Mouse (Mus musculus) midbrain, embryonic 15.5 days (tissue): ENCODE results near the gene Lsm4. TPM values are rescaled to one million over a fixed set of nuclear protein-coding genes. Genes with fewer than 3 reads are reported as not detected.

Source experiments
- ATAC-seq: fragments of 200-750 bp; cut with Nextera tagmentation; replicated peaks from 2 replicates; pipeline ENCODE4 v1.8.0; 2017; ENCODE audit warnings: moderate TSS enrichment
- H3K27ac ChIP-seq: fragments of 300-500 bp; sonication (generic); 2 replicates; pipeline ENCODE4 v1.5.1; 2015; ENCODE audit warnings: mild to moderate bottlenecking, inconsistent platforms
- H3K27me3 ChIP-seq: fragments of 300-500 bp; sonication (generic); replicated peaks from 2 replicates; pipeline ENCODE4 v1.6.1; 2015; ENCODE audit warnings: inconsistent platforms
- H3K36me3 ChIP-seq: fragments of 300-500 bp; sonication (generic); replicated peaks from 2 replicates; pipeline ENCODE4 v1.6.1; 2015; ENCODE audit warnings: inconsistent platforms
- H3K4me1 ChIP-seq: fragments of 300-500 bp; sonication (generic); 2 replicates; pipeline ENCODE4 v1.6.1; 2015; ENCODE audit warnings: inconsistent platforms
- H3K4me2 ChIP-seq: fragments of 300-500 bp; sonication (generic); 2 replicates; pipeline ENCODE4 v1.6.1; 2015; ENCODE audit warnings: inconsistent platforms, mild to moderate bottlenecking, moderate library complexity
- H3K4me3 ChIP-seq: fragments of 300-500 bp; sonication (generic); 2 replicates; pipeline ENCODE4 v1.5.1; 2015; ENCODE audit warnings: mild to moderate bottlenecking, inconsistent platforms
- H3K9ac ChIP-seq: fragments of 300-500 bp; sonication (generic); 2 replicates; pipeline ENCODE4 v1.6.1; 2015; ENCODE audit warnings: mild to moderate bottlenecking, inconsistent platforms
- H3K9me3 ChIP-seq: fragments of 300-500 bp; sonication (generic); 2 replicates; pipeline ENCODE4 v1.6.1; 2016; ENCODE audit warnings: inconsistent platforms
- WGBS: fragments of 180-500 bp; shearing (Covaris S2); methylation state at CpG from one replicate; pipeline ENCODE4 v1.1.7; 2015; ENCODE audit warnings: mixed read lengths; 5-methylcytosine and 5-hydroxymethylcytosine counted together
- polyA plus RNA-seq: library from polyadenylated mRNA; unstranded; fragments of >200 nt; fragmentation: Nextera tagmentation; extraction: Ambion mirVana; gene quantifications from 2 replicates; pipeline ENCODE4 v1.2.1, GENCODE M21; 2015

Gene Lsm4
- polyA plus RNA-seq, 1 experiment from 2014 or later, result 175 TPM

GRCm38 (mm10) chr8:70672325-70673078, 546 bp upstream of the Lsm4 start:
- Histone ChIP-seq H3K4me2 (peak overlapping the region; percentile 53), H3K9me3 (no peaks in the 10 kb centered on the region), H3K4me3 (peak overlapping the region; percentile 57), H3K36me3 (no peaks in the 10 kb centered on the region), H3K27me3 (no peaks in the 10 kb centered on the region), H3K27ac (peak overlapping the region; percentile 98), H3K9ac (peak overlapping the region; percentile 48), H3K4me1 (peaks cover 21% of the 10 kb centered on the region)
- no peak for ATAC-seq
- WGBS, result 38% methylated on average over 19 of the region's 19 CpGs

GRCm38 (mm10) chr8:70674109-70674508, 1.1 kb downstream of the Lsm4 start:
- Histone ChIP-seq H3K9ac (peak overlapping the region; percentile 58), H3K9me3 (no peaks in the 10 kb centered on the region), H3K4me3 (peak overlapping the region; percentile 57), H3K4me1 (peaks cover 21% of the 10 kb centered on the region), H3K4me2 (peak overlapping the region; percentile 77), H3K27ac (peak overlapping the region; percentile 98), H3K27me3 (no peaks in the 10 kb centered on the region), H3K36me3 (peaks cover 9% of the 10 kb centered on the region; the same call in 1 of the 2 replicates)
- 96% methylated on average over 3 of the region's 3 CpGs for WGBS
- ATAC-seq, result peak; percentile 6

DNA sequence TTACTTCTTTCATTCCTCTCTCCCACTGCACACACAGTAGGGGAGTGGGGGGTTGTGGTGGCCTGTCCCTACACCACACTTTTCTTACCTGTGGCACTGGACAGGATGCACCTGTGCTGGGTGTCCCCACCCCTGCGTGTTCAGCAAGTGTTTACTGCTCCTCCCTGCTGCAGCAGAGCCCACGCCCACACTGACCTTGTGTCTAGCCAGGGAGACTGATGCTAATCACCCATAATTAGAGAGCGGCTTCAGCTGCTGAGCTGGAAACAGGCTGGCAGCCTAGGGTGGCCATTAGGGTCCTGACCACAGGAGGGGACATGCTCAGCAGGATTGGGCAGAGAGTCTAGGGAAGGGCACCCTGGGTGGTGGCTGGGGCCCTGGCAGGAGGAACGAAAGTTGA, 1.7 kb downstream of the Lsm4 start:
- WGBS, result 88% methylated on average over 4 of the region's 4 CpGs

DNA sequence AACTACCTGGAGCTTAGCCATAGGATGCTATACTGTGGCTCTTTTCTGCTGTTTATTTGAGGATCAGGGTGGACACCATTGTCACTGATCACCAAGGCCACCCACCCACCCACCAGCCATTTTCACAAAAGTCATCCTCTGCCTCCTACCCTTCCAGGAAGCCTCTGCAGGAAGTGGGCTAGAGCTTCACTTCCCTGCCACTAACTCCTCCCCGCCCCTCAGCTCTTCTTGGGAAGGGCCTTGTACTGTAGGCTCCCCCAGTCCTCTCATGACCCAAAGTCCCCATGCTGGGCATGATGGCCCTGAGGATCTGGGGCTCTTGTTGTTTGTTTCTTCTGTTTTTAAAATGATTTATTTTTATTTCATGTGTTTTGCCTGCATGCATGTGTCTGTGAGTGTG, 2.3 kb downstream of the Lsm4 start:
- 85% methylated on average over 1 of the region's 1 CpGs for WGBS
- no peak overlapping the region for H3K4me2 ChIP-seq
- H3K4me1 ChIP-seq, result peaks cover 21% of the 10 kb centered on the region
- no peaks in the 10 kb centered on the region for H3K9me3 ChIP-seq
- no peak overlapping the region for H3K9ac ChIP-seq
- H3K27ac ChIP-seq, result no peak overlapping the region
- H3K27me3 ChIP-seq, result no peaks in the 10 kb centered on the region
- ATAC-seq, result no peak
- peaks cover 13% of the 10 kb centered on the region; the same call in 1 of the 2 replicates for H3K36me3 ChIP-seq
- H3K4me3 ChIP-seq, result no peak overlapping the region

More for the DNA sequence above, 1.7 kb downstream of the Lsm4 start:
- H3K9ac ChIP-seq, result peak overlapping the region; percentile 58
- no peak overlapping the region for H3K4me3 ChIP-seq
- H3K4me1 ChIP-seq, result peaks cover 21% of the 10 kb centered on the region
- H3K27me3 ChIP-seq, result no peaks in the 10 kb centered on the region
- H3K36me3 ChIP-seq, result peaks cover 13% of the 10 kb centered on the region; the same call in 1 of the 2 replicates
- H3K4me2 ChIP-seq, result 0 out of 2 replicates have a peak overlapping the region, but pooled peaks have one; percentile 77
- no peak for ATAC-seq
- peak overlapping the region; percentile 98; the same call in 1 of the 2 replicates for H3K27ac ChIP-seq
- H3K9me3 ChIP-seq, result no peaks in the 10 kb centered on the region

- H3K4me3 ChIP-seq, result no peak overlapping the region
- no peak overlapping the region for H3K27ac ChIP-seq
- H3K9ac ChIP-seq, result no peak overlapping the region
- H3K9me3 ChIP-seq, result no peaks in the 10 kb centered on the region
- WGBS, result 93% methylated on average over 15 of the region's 15 CpGs
- no peaks in the 10 kb centered on the region for H3K27me3 ChIP-seq
- no peak for ATAC-seq
- H3K36me3 ChIP-seq, result peaks cover 13% of the 10 kb centered on the region; the same call in 1 of the 2 replicates
- peaks cover 16% of the 10 kb centered on the region for H3K4me1 ChIP-seq
- no peak overlapping the region for H3K4me2 ChIP-seq
Measured at GRCm38 (mm10) chr8:70677451-70678080, 4.5 kb downstream of the Lsm4 start.

DNA sequence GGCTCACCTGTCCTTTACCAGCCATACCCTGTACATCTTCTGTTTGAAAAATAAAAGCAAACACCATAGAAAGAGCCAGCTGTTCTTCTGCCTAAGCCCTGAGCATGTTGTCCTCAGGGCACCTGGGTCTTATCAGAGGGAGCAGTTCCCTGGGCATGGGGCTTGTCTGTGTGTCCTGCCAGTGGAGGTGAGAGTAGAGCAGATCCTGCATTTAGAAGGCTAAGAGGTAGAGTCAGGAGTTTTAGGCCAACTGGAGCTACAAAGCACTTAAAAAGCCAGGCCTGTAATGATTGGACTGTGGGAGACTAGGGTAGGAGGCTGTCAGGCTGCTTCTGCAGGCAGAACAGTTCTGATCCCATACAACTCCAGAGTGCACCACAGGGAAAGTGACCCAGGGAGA, 5.6 kb downstream of the Lsm4 start:
- H3K36me3 ChIP-seq, result peaks cover 13% of the 10 kb centered on the region; the same call in 1 of the 2 replicates
- ATAC-seq, result no peak

DNA sequence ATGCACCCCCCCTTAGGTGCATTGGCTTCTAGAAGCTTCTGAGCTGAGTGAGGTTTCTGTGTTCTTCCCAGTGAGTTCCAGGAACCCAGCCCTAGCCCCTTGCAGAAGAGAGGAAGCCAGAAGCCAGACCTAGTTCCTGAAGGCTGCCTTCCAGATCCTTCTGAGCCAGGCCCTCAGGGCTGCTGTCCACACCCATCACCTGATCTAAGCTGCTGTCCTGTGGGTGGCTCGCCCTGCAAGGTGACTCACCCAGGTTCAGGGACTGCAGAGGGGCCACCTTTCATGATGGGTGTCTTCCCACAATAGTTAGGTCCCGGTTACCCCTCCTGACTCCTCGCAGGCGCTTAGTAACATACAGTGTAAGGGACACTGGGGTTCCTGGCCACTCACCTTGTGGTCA, 6.4 kb downstream of the Lsm4 start:
- 96% methylated on average over 4 of the region's 4 CpGs for WGBS
- H3K36me3 ChIP-seq, result peaks cover 13% of the 10 kb centered on the region; the same call in 1 of the 2 replicates
- H3K4me1 ChIP-seq, result peaks cover 10% of the 10 kb centered on the region
- H3K27ac ChIP-seq, result no peak overlapping the region
- H3K9me3 ChIP-seq, result no peaks in the 10 kb centered on the region
- no peak overlapping the region for H3K4me2 ChIP-seq
- no peak overlapping the region for H3K9ac ChIP-seq
- no peaks in the 10 kb centered on the region for H3K27me3 ChIP-seq
- no peak overlapping the region for H3K4me3 ChIP-seq
- ATAC-seq, result no peak

More for the DNA sequence above, 5.6 kb downstream of the Lsm4 start:
- Histone ChIP-seq H3K4me1 (peaks cover 14% of the 10 kb centered on the region), H3K27me3 (no peaks in the 10 kb centered on the region), H3K27ac (no peak overlapping the region), H3K9ac (no peak overlapping the region), H3K4me3 (no peak overlapping the region), H3K4me2 (no peak overlapping the region), H3K9me3 (no peaks in the 10 kb centered on the region)

GRCm38 (mm10) chr8:70680039-70680438, 7.0 kb downstream of the Lsm4 start:
- peaks cover 13% of the 10 kb centered on the region; the same call in 1 of the 2 replicates for H3K36me3 ChIP-seq
- no peak overlapping the region for H3K4me3 ChIP-seq
- ATAC-seq, result no peak
- no peak overlapping the region for H3K4me2 ChIP-seq
- H3K4me1 ChIP-seq, result peaks cover 5% of the 10 kb centered on the region
- H3K9ac ChIP-seq, result no peak overlapping the region
- H3K27ac ChIP-seq, result no peak overlapping the region
- no peaks in the 10 kb centered on the region for H3K9me3 ChIP-seq
- H3K27me3 ChIP-seq, result no peaks in the 10 kb centered on the region
- WGBS, result 88% methylated on average over 3 of the region's 3 CpGs

GRCm38 (mm10) chr8:70681410-70681809, 8.4 kb downstream of the Lsm4 start:
- H3K9me3 ChIP-seq, result no peaks in the 10 kb centered on the region
- no peak overlapping the region for H3K4me3 ChIP-seq
- H3K27ac ChIP-seq, result no peak overlapping the region
- H3K36me3 ChIP-seq, result peaks cover 13% of the 10 kb centered on the region; the same call in 1 of the 2 replicates
- H3K4me1 ChIP-seq, result peaks cover 5% of the 10 kb centered on the region
- no peak overlapping the region for H3K4me2 ChIP-seq
- no peaks in the 10 kb centered on the region for H3K27me3 ChIP-seq
- no peak for ATAC-seq
- WGBS, result 83% methylated on average over 3 of the region's 3 CpGs
- H3K9ac ChIP-seq, result no peak overlapping the region

- no peak overlapping the region for H3K9ac ChIP-seq
- H3K4me2 ChIP-seq, result no peak overlapping the region; the same call in 1 of the 2 replicates
Measured at GRCm38 (mm10) chr8:70682193-70682592, 9.1 kb downstream of the Lsm4 start.

GRCm38 (mm10) chr8:70682692-70683091, 9.6 kb downstream of the Lsm4 start:
- no peak overlapping the region for H3K4me3 ChIP-seq
- no peak overlapping the region for H3K9ac ChIP-seq
- H3K4me2 ChIP-seq, result no peak overlapping the region
- peaks cover 13% of the 10 kb centered on the region; the same call in 1 of the 2 replicates for H3K36me3 ChIP-seq
- H3K4me1 ChIP-seq, result peaks cover 5% of the 10 kb centered on the region
- no peaks in the 10 kb centered on the region for H3K9me3 ChIP-seq
- WGBS, result 74% methylated on average over 3 of the region's 3 CpGs
- ATAC-seq, result no peak
- H3K27ac ChIP-seq, result no peak overlapping the region
- H3K27me3 ChIP-seq, result no peaks in the 10 kb centered on the region

More at GRCm38 (mm10) chr8:70682193-70682592, 9.1 kb downstream of the Lsm4 start:
- peaks cover 5% of the 10 kb centered on the region for H3K4me1 ChIP-seq
- H3K27me3 ChIP-seq, result no peaks in the 10 kb centered on the region
- H3K27ac ChIP-seq, result no peak overlapping the region
- H3K36me3 ChIP-seq, result peaks cover 13% of the 10 kb centered on the region; the same call in 1 of the 2 replicates
- no peak for ATAC-seq
- H3K9me3 ChIP-seq, result no peaks in the 10 kb centered on the region
- no peak overlapping the region for H3K4me3 ChIP-seq
- WGBS, result 8% methylated on average over 19 of the region's 19 CpGs

- Histone ChIP-seq H3K9me3 (no peaks in the 10 kb centered on the region), H3K27ac (peak overlapping the region; percentile 56; the same call in 1 of the 2 replicates), H3K4me1 (peaks cover 5% of the 10 kb centered on the region), H3K4me2 (no peak overlapping the region), H3K27me3 (no peaks in the 10 kb centered on the region), H3K9ac (0 out of 2 replicates have a peak overlapping the region, but pooled peaks have one; percentile 8), H3K4me3 (no peak overlapping the region), H3K36me3 (peaks cover 2% of the 10 kb centered on the region; the same call in 1 of the 2 replicates)
- WGBS, result 41% methylated on average over 7 of the region's 7 CpGs
- ATAC-seq, result peak; percentile 74
Measured at GRCm38 (mm10) chr8:70684291-70684690, 11.2 kb downstream of the Lsm4 start.
